Mouse (Mus musculus) heart, postnatal 0 days (tissue): Measurements from ENCODE around the gene C1qtnf12. TPM values are rescaled to one million over a fixed set of nuclear protein-coding genes. Genes with fewer than 3 reads are reported as not detected.

ENCODE experiments used
- ATAC-seq: fragments of 200-750 bp; cut with Nextera tagmentation; 2 replicates; pipeline ENCODE4 v1.8.0; 2017; ENCODE audit warnings: low read depth, moderate number of reproducible peaks, moderate library complexity; ENCODE audit not compliant: insufficient read depth
- DNase-seq: peaks from one replicate; pipeline ENCODE4 v3.0.0-alpha.2; 2016; ENCODE audit warnings: low spot score
- H3K27ac ChIP-seq: fragments of 300-500 bp; sonication (generic); 2 replicates; pipeline ENCODE4 v1.5.1; 2014; ENCODE audit warnings: low read depth, mild to moderate bottlenecking
- H3K27me3 ChIP-seq: fragments of 300-500 bp; sonication (generic); 2 replicates; pipeline ENCODE4 v1.6.1; 2014; ENCODE audit warnings: low read length, mixed read lengths; ENCODE audit not compliant: control insufficient read depth, insufficient read depth
- H3K36me3 ChIP-seq: fragments of 300-500 bp; sonication (generic); replicated peaks from 2 replicates; pipeline ENCODE4 v1.6.1; 2014; ENCODE audit warnings: low read length, mixed read lengths; ENCODE audit not compliant: control insufficient read depth, insufficient read depth
- H3K4me1 ChIP-seq: fragments of 300-500 bp; sonication (generic); 2 replicates; pipeline ENCODE4 v1.6.1; 2014; ENCODE audit warnings: antibody characterized with exemption; ENCODE audit not compliant: control insufficient read depth, insufficient read depth
- H3K4me2 ChIP-seq: fragments of 300-500 bp; sonication (generic); 2 replicates; pipeline ENCODE4 v1.6.1; 2014; ENCODE audit warnings: low read depth, mild to moderate bottlenecking, low read length, moderate library complexity
- H3K4me3 ChIP-seq: fragments of 300-500 bp; sonication (generic); 2 replicates; pipeline ENCODE4 v1.5.1; 2014; ENCODE audit warnings: low read depth, low read length
- H3K9ac ChIP-seq: fragments of 300-500 bp; sonication (generic); replicated peaks from 2 replicates; pipeline ENCODE4 v1.6.1; 2014; ENCODE audit warnings: low read depth, low read length, mixed read lengths
- H3K9me3 ChIP-seq: fragments of 300-500 bp; sonication (generic); replicated peaks from 2 replicates; pipeline ENCODE4 v1.6.1; 2016; ENCODE audit warnings: low read length; ENCODE audit not compliant: control insufficient read depth
- CTCF ChIP-seq: IDR thresholded peaks from 2 replicates; pipeline ENCODE4 v1.5.1; 2016; ENCODE audit warnings: antibody characterized with exemption, control low read depth, low read depth
- EP300 ChIP-seq: IDR thresholded peaks from 2 replicates; pipeline ENCODE4 v1.6.1; 2016; ENCODE audit warnings: antibody characterized with exemption, low read depth
- WGBS: fragments of 180-500 bp; shearing (Covaris S2); extraction: QIAGEN DNeasy Blood & Tissue Kit; methylation state at CpG from one replicate; pipeline ENCODE4 v1.1.7; 2014; 5-methylcytosine and 5-hydroxymethylcytosine counted together
- polyA plus RNA-seq: library from polyadenylated mRNA; unstranded; fragments of >200 nt; fragmentation: Nextera tagmentation; extraction: Ambion mirVana; gene quantifications from 2 replicates; pipeline ENCODE4 v1.2.1, GENCODE M21; 2015
- total RNA-seq: library from RNA; depleted of rRNA; stranded (reverse); fragments of >200 nt; gene quantifications from 2 replicates; pipeline ENCODE4 v1.2.3, GENCODE M21; 2014; ENCODE audit warnings: low replicate concordance; rRNA removed

C1qtnf12 gene
- total and polyA plus RNA-seq, 2 experiments from 2014 or later = 20.5 to 51.4 TPM

GRCm38 (mm10) chr4:156004109-156004508 lies 42.0 kb downstream of the C1qtnf12 start:
- ATAC-seq = no peak
- H3K4me1 ChIP-seq = no peaks in the 10 kb centered on the region
- H3K9me3 ChIP-seq = no peaks in the 10 kb centered on the region
- whole genome bisulfite sequencing = 90% methylated on average over 3 of the region's 3 CpGs
- H3K27me3 ChIP-seq = no peaks in the 10 kb centered on the region
- TF ChIP-seq EP300 (no peak), CTCF (no peak)
- no peak overlapping the region for H3K4me3 ChIP-seq
- no peak for DNase-seq
- no peak overlapping the region for H3K4me2 ChIP-seq
- no peak overlapping the region for H3K27ac ChIP-seq
- H3K36me3 ChIP-seq = peaks cover 84% of the 10 kb centered on the region
- H3K9ac ChIP-seq = no peak overlapping the region

GRCm38 (mm10) chr4:156008369-156008768 lies 46.3 kb downstream of the C1qtnf12 start:
- no peak for ATAC-seq
- Histone ChIP-seq H3K4me2 (no peak overlapping the region), H3K9me3 (no peaks in the 10 kb centered on the region), H3K4me3 (no peak overlapping the region), H3K27me3 (no peaks in the 10 kb centered on the region), H3K4me1 (no peaks in the 10 kb centered on the region), H3K27ac (no peak overlapping the region), H3K36me3 (peaks cover 75% of the 10 kb centered on the region), H3K9ac (no peak overlapping the region)
- TF ChIP-seq EP300 = no peak
- TF ChIP-seq CTCF = no peak
- WGBS = 96% methylated on average over 4 of the region's 4 CpGs
- no peak for DNase-seq

GRCm38 (mm10) chr4:156013637-156014036 lies 51.5 kb downstream of the C1qtnf12 start, which contains the start of gene Tnfrsf4:
Gene Tnfrsf4, plus strand, starts transcription at chr4:156013843.
- no peaks in the 10 kb centered on the region for H3K9me3 ChIP-seq
- H3K27me3 ChIP-seq = no peaks in the 10 kb centered on the region
- no peak within 1 kb of the TSS for H3K4me2 ChIP-seq
- 67% methylated on average over 8 of the region's 8 CpGs for WGBS
- no peak within 1 kb of the TSS for H3K9ac ChIP-seq
- no peak within 1 kb of the TSS for H3K27ac ChIP-seq
- peaks cover 40% of the 10 kb centered on the region for H3K36me3 ChIP-seq
- H3K4me3 ChIP-seq = no peak within 1 kb of the TSS
- no peaks in the 10 kb centered on the region for H3K4me1 ChIP-seq
- no peak for ATAC-seq
- TF ChIP-seq EP300 (no peak), CTCF (no peak)
- no peak for DNase-seq

- H3K4me2 ChIP-seq = no peak overlapping the region
- peaks cover 32% of the 10 kb centered on the region for H3K36me3 ChIP-seq
- ATAC-seq = no peak
These were observed 52.3 kb downstream of the C1qtnf12 start for GRCm38 (mm10) chr4:156014436-156014835.

More at GRCm38 (mm10) chr4:156014436-156014835, 52.3 kb downstream of the C1qtnf12 start:
- WGBS = 73% methylated on average over 2 of the region's 2 CpGs
- Histone ChIP-seq H3K9ac (no peak overlapping the region), H3K9me3 (no peaks in the 10 kb centered on the region), H3K27me3 (no peaks in the 10 kb centered on the region), H3K4me1 (no peaks in the 10 kb centered on the region), H3K4me3 (no peak overlapping the region), H3K27ac (no peak overlapping the region)
- no peak for TF ChIP-seq EP300
- TF ChIP-seq CTCF = no peak
- no peak for DNase-seq

Other genes with a start within 250 kb of the C1qtnf12 start
- 0.57 and 1.7 TPM in 2 replicates for gene Tmem240, start 227.5 kb upstream of the C1qtnf12 start, total RNA-seq
- 0.41 and 0.48 TPM in 2 replicates for gene Tmem240, start 227.5 kb upstream of the C1qtnf12 start, polyA plus RNA-seq
- gene Atad3a, start 201.2 kb upstream of the C1qtnf12 start, total RNA-seq = 123 and 128 TPM in 2 replicates
- 85.3 and 99.3 TPM in 2 replicates for gene Atad3a, start 201.2 kb upstream of the C1qtnf12 start, polyA plus RNA-seq
- gene Vwa1, start 187.6 kb upstream of the C1qtnf12 start, total RNA-seq = 15.5 and 20.0 TPM in 2 replicates
- 7.1 and 7.5 TPM in 2 replicates for gene Vwa1, start 187.6 kb upstream of the C1qtnf12 start, polyA plus RNA-seq
- 3.4 and 4.2 TPM in 2 replicates for gene Tmem88b, start 176.4 kb upstream of the C1qtnf12 start, total RNA-seq
- 2.5 and 2.9 TPM in 2 replicates for gene Tmem88b, start 176.4 kb upstream of the C1qtnf12 start, polyA plus RNA-seq
- not detected in 2 replicates for gene Ankrd65, start 171.9 kb upstream of the C1qtnf12 start, total RNA-seq
- gene Ankrd65, start 171.9 kb upstream of the C1qtnf12 start, polyA plus RNA-seq = 0.26 TPM in 1 of 2 replicates, not detected in the other
- 32.2 and 91.4 TPM in 2 replicates for gene Mrpl20, start 159.4 kb upstream of the C1qtnf12 start, total RNA-seq
- 188 and 207 TPM in 2 replicates for gene Mrpl20, start 159.4 kb upstream of the C1qtnf12 start, polyA plus RNA-seq
- gene Ccnl2, start 149.8 kb upstream of the C1qtnf12 start, total RNA-seq = 58.7 and 80.7 TPM in 2 replicates
- 79.6 and 83.0 TPM in 2 replicates for gene Ccnl2, start 149.8 kb upstream of the C1qtnf12 start, polyA plus RNA-seq
- gene Aurkaip1, start 131.0 kb upstream of the C1qtnf12 start, total RNA-seq = 122 and 146 TPM in 2 replicates
- 155 TPM in 2 replicates for gene Aurkaip1, start 131.0 kb upstream of the C1qtnf12 start, polyA plus RNA-seq
- 99.5 and 113 TPM in 2 replicates for gene Mxra8, start 122.6 kb upstream of the C1qtnf12 start, total RNA-seq
- 57.8 and 62.6 TPM in 2 replicates for gene Mxra8, start 122.6 kb upstream of the C1qtnf12 start, polyA plus RNA-seq
- 49.5 and 76.4 TPM in 2 replicates for gene Dvl1, start 114.9 kb upstream of the C1qtnf12 start, total RNA-seq
- 2.8 and 2.9 TPM in 2 replicates for gene Dvl1, start 114.9 kb upstream of the C1qtnf12 start, polyA plus RNA-seq
- gene Tas1r3, start 99.0 kb upstream of the C1qtnf12 start, total RNA-seq = 0.11 and 0.19 TPM in 2 replicates
- 0.04 and 0.05 TPM in 2 replicates for gene Tas1r3, start 99.0 kb upstream of the C1qtnf12 start, polyA plus RNA-seq
- 9.8 and 11.8 TPM in 2 replicates for gene Cptp, start 92.9 kb upstream of the C1qtnf12 start, total RNA-seq
- 7.0 and 7.2 TPM in 2 replicates for gene Cptp, start 92.9 kb upstream of the C1qtnf12 start, polyA plus RNA-seq
- gene Ints11, start 92.8 kb upstream of the C1qtnf12 start, total RNA-seq = 19.0 and 25.1 TPM in 2 replicates
- gene Ints11, start 92.8 kb upstream of the C1qtnf12 start, polyA plus RNA-seq = 20.0 and 21.6 TPM in 2 replicates
- 31.3 and 33.9 TPM in 2 replicates for gene Pusl1, start 70.5 kb upstream of the C1qtnf12 start, total RNA-seq
- 20.1 and 22.3 TPM in 2 replicates for gene Pusl1, start 70.5 kb upstream of the C1qtnf12 start, polyA plus RNA-seq
- 16.3 and 31.2 TPM in 2 replicates for gene Acap3, start 70.5 kb upstream of the C1qtnf12 start, total RNA-seq
- 5.8 and 6.4 TPM in 2 replicates for gene Acap3, start 70.5 kb upstream of the C1qtnf12 start, polyA plus RNA-seq
- 46.4 and 46.8 TPM in 2 replicates for gene Ube2j2, start 18.5 kb upstream of the C1qtnf12 start, total RNA-seq
- gene Ube2j2, start 18.5 kb upstream of the C1qtnf12 start, polyA plus RNA-seq = 63.3 and 66.9 TPM in 2 replicates
- 3.9 and 11.2 TPM in 2 replicates for gene B3galt6, start 30.3 kb downstream of the C1qtnf12 start, total RNA-seq
- 5.0 and 5.7 TPM in 2 replicates for gene B3galt6, start 30.3 kb downstream of the C1qtnf12 start, polyA plus RNA-seq
- 88.4 and 114 TPM in 2 replicates for gene Sdf4, start 30.6 kb downstream of the C1qtnf12 start, total RNA-seq
- 102 and 105 TPM in 2 replicates for gene Sdf4, start 30.6 kb downstream of the C1qtnf12 start, polyA plus RNA-seq
- not detected in 2 replicates for gene Tnfrsf4, start 51.5 kb downstream of the C1qtnf12 start, total RNA-seq
- 0.26 and 0.31 TPM in 2 replicates for gene Tnfrsf4, start 51.5 kb downstream of the C1qtnf12 start, polyA plus RNA-seq
- gene Tnfrsf18, start 63.8 kb downstream of the C1qtnf12 start, total RNA-seq = 2.2 TPM in 1 of 2 replicates, not detected in the other
- 0.88 and 1.00 TPM in 2 replicates for gene Tnfrsf18, start 63.8 kb downstream of the C1qtnf12 start, polyA plus RNA-seq
- not detected in 2 replicates for gene Ttll10, start 97.1 kb downstream of the C1qtnf12 start, total RNA-seq
- gene Ttll10, start 97.1 kb downstream of the C1qtnf12 start, polyA plus RNA-seq = 0.08 TPM in 1 of 2 replicates, not detected in the other
- 6.7 and 14.6 TPM in 2 replicates for gene 9430015G10Rik, start 147.7 kb downstream of the C1qtnf12 start, total RNA-seq
- 3.8 and 4.3 TPM in 2 replicates for gene 9430015G10Rik, start 147.7 kb downstream of the C1qtnf12 start, polyA plus RNA-seq
- not detected in 2 replicates for gene Rnf223, start 168.2 kb downstream of the C1qtnf12 start, total RNA-seq
- gene Rnf223, start 168.2 kb downstream of the C1qtnf12 start, polyA plus RNA-seq = not detected in 2 replicates
- 94.4 and 109 TPM in 2 replicates for gene Agrn, start 235.2 kb downstream of the C1qtnf12 start, total RNA-seq
- gene Agrn, start 235.2 kb downstream of the C1qtnf12 start, polyA plus RNA-seq = 18.5 and 20.1 TPM in 2 replicates
- 7.5 and 19.9 TPM in 2 replicates for gene Isg15, start 238.5 kb downstream of the C1qtnf12 start, total RNA-seq
- 4.5 and 7.0 TPM in 2 replicates for gene Isg15, start 238.5 kb downstream of the C1qtnf12 start, polyA plus RNA-seq
- 5.9 and 6.0 TPM in 2 replicates for gene AW011738, start 241.0 kb downstream of the C1qtnf12 start, total RNA-seq
- 3.2 and 3.4 TPM in 2 replicates for gene AW011738, start 241.0 kb downstream of the C1qtnf12 start, polyA plus RNA-seq